8 mouse cellular contexts compared by ENCODE assay signal in genomic region chr8:95886647-95887577, GRCm38 (mm10). TPM values are rescaled to one million over a fixed set of nuclear protein-coding genes. Genes with fewer than 3 reads are reported as not detected.
A peak's percentile ranks its signal among the peaks of the same experiment; 100 is the strongest.
DNase-seq lines count a peak whose midpoint lies in the region; ATAC-seq and TF ChIP-seq lines count a peak whose summit lies in the region.

No protein-coding gene starts in this region.

- intact Hi-C loops in heart, adult 2 months (cut with DNase I): no loop called here

- peak overlapping the region; percentile 81 for H3K9ac ChIP-seq in heart, adult 2 months (ENCODE audit: low read depth, low read length)
- H3K9ac ChIP-seq in limb, embryonic 14.5 days (ENCODE audit: low read depth, low read length, severe bottlenecking): peak overlapping the region; percentile 70
- peak overlapping the region; percentile 84 for H3K9ac ChIP-seq in midbrain, postnatal 0 days (replicated peaks; ENCODE audit: low read length, poor library complexity, severe bottlenecking)
- H3K9ac ChIP-seq in stomach, postnatal 0 days (ENCODE audit: low read length): peak overlapping the region; percentile 74

- H3K36me3 ChIP-seq in heart, adult 2 months (ENCODE audit: control insufficient read depth, insufficient read depth, low read length): peaks cover 5% of the 10 kb centered on the region; the same call in 1 of the 2 replicates
- no peaks in the 10 kb centered on the region for H3K36me3 ChIP-seq in limb, embryonic 14.5 days (ENCODE audit: control insufficient read depth, insufficient read depth, low read length)
- no peaks in the 10 kb centered on the region for H3K36me3 ChIP-seq in midbrain, postnatal 0 days (ENCODE audit: insufficient read depth, low read length)
- H3K36me3 ChIP-seq in stomach, postnatal 0 days (ENCODE audit: control insufficient read depth, insufficient read depth, low read length): no peaks in the 10 kb centered on the region

- DNase-seq in thymus, postnatal 25 days: peak; percentile 1
- no peak for DNase-seq in thymus, postnatal 0 days (ENCODE audit: low spot score)
- peak; percentile 48 to 56 for DNase-seq in heart, adult 2 months
- peak; percentile 50 for DNase-seq in kidney, adult 11 months
- DNase-seq in limb, embryonic 14.5 days (ENCODE audit: low spot score): no peak
- no peak for DNase-seq in midbrain, postnatal 0 days (ENCODE audit: low spot score)
- DNase-seq in stomach, postnatal 0 days (ENCODE audit: low spot score): peak; percentile 21

- peak overlapping the region; percentile 87 for H3K4me3 ChIP-seq in heart, adult 2 months
- H3K4me3 ChIP-seq in limb, embryonic 14.5 days (replicated peaks; ENCODE audit: low read length): peak overlapping the region; percentile 89
- H3K4me3 ChIP-seq in midbrain, postnatal 0 days (ENCODE audit: low read depth, low read length): peak overlapping the region; percentile 79
- H3K4me3 ChIP-seq in stomach, postnatal 0 days (ENCODE audit: low read depth, low read length): peak overlapping the region; percentile 80

- H3K27me3 ChIP-seq in heart, adult 2 months (ENCODE audit: control insufficient read depth, insufficient read depth, low read length): no peaks in the 10 kb centered on the region
- H3K27me3 ChIP-seq in limb, embryonic 14.5 days (ENCODE audit: control insufficient read depth, insufficient read depth, low read length): no peaks in the 10 kb centered on the region
- no peaks in the 10 kb centered on the region for H3K27me3 ChIP-seq in midbrain, postnatal 0 days (ENCODE audit: insufficient read depth, low read length)
- H3K27me3 ChIP-seq in stomach, postnatal 0 days (ENCODE audit: control insufficient read depth, insufficient read depth, low read length): no peaks in the 10 kb centered on the region

- 42% methylated on average over 17 of the region's 17 CpGs for WGBS in heart, adult 2 months
- WGBS in limb, embryonic 14.5 days: 62% methylated on average over 17 of the region's 17 CpGs
- 73% methylated on average over 17 of the region's 17 CpGs for WGBS in midbrain, postnatal 0 days
- 56% methylated on average over 17 of the region's 17 CpGs for WGBS in stomach, postnatal 0 days

- TF ChIP-seq POLR2A in heart, adult 2 months (IDR thresholded peaks at IDR 0.05; ENCODE audit: insufficient read depth, low read depth, low read length): no peak
- no peak for TF ChIP-seq POLR2A in limb, embryonic 14.5 days (IDR thresholded peaks at IDR 0.05; ENCODE audit: borderline replicate concordance, extremely low read depth, insufficient read depth, insufficient read length)

- no peaks in the 10 kb centered on the region for H3K9me3 ChIP-seq in limb, embryonic 14.5 days (ENCODE audit: control insufficient read depth, low read length)
- no peaks in the 10 kb centered on the region for H3K9me3 ChIP-seq in midbrain, postnatal 0 days (ENCODE audit: low read length)
- H3K9me3 ChIP-seq in stomach, postnatal 0 days (ENCODE audit: control insufficient read depth, low read length): no peaks in the 10 kb centered on the region

- peak overlapping the region; percentile 94 for H3K27ac ChIP-seq in heart, adult 2 months
- no peak overlapping the region for H3K27ac ChIP-seq in limb, embryonic 14.5 days (replicated peaks; ENCODE audit: low read depth, low read length)
- peak overlapping the region; percentile 82 for H3K27ac ChIP-seq in midbrain, postnatal 0 days (ENCODE audit: low read depth, low read length)
- H3K27ac ChIP-seq in stomach, postnatal 0 days (replicated peaks): peak overlapping the region; percentile 49

- TF ChIP-seq CTCF in heart, adult 2 months (IDR thresholded peaks at IDR 0.05): no peak
- TF ChIP-seq CTCF in midbrain, postnatal 0 days (IDR thresholded peaks at IDR 0.05): no peak
- no peak for TF ChIP-seq CTCF in stomach, postnatal 0 days (IDR thresholded peaks at IDR 0.05; ENCODE audit: low read depth)

- no peaks in the 10 kb centered on the region; the same call in 1 of the 2 replicates for H3K4me1 ChIP-seq in heart, adult 2 months (ENCODE audit: control insufficient read depth, insufficient read depth, low read length)
- peaks cover 3% of the 10 kb centered on the region; the same call in 1 of the 2 replicates for H3K4me1 ChIP-seq in limb, embryonic 14.5 days (ENCODE audit: control insufficient read depth, insufficient read depth, low read length)
- H3K4me1 ChIP-seq in midbrain, postnatal 0 days (ENCODE audit: insufficient read depth, low read length): peaks cover 6% of the 10 kb centered on the region; the same call in 1 of the 2 replicates
- no peaks in the 10 kb centered on the region for H3K4me1 ChIP-seq in stomach, postnatal 0 days (replicated peaks; ENCODE audit: control insufficient read depth, insufficient read depth)

- peak; percentile 55 for ATAC-seq in common myeloid progenitor, adult 5-6 weeks (replicated peaks; ENCODE audit: low read depth, poor library complexity, severe bottlenecking)
- ATAC-seq in limb, embryonic 14.5 days (ENCODE audit: low FRiP score, low read depth): no peak
- ATAC-seq in midbrain, postnatal 0 days (ENCODE audit: low FRiP score): no peak
- ATAC-seq in stomach, postnatal 0 days (ENCODE audit: low FRiP score, low TSS enrichment): peak; percentile 20; the same call in 1 of the 2 replicates

- H3K79me2 ChIP-seq in heart, adult 2 months (replicated peaks; ENCODE audit: control insufficient read depth, insufficient read depth, low read length): peaks cover 2% of the 10 kb centered on the region; the same call in 1 of the 2 replicates

- peak overlapping the region; percentile 79 for H3K4me2 ChIP-seq in limb, embryonic 14.5 days (replicated peaks; ENCODE audit: low read depth, low read length, severe bottlenecking)
- H3K4me2 ChIP-seq in midbrain, postnatal 0 days (ENCODE audit: low read depth, low read length, poor library complexity, severe bottlenecking): peak overlapping the region; percentile 74
- H3K4me2 ChIP-seq in stomach, postnatal 0 days (replicated peaks; ENCODE audit: low read depth): peak overlapping the region; percentile 96

- no peak for TF ChIP-seq EP300 in heart, adult 2 months (IDR thresholded peaks at IDR 0.05; ENCODE audit: insufficient read depth, low read depth, low read length)
- TF ChIP-seq EP300 in stomach, postnatal 0 days (optimal IDR thresholded peaks at IDR 0.05): no peak

RNA-seq across cellular contexts. Expression of gene Got2, which starts 1.4 kb away (rescaled TPM):
- 121 and 125 TPM in 2 replicates for polyA plus RNA-seq in thymus, postnatal 0 days (2015; fragmentation: Nextera tagmentation; extraction: Ambion mirVana)
- 102 and 113 TPM in 2 replicates for total RNA-seq in common myeloid progenitor, adult 5-6 weeks (2017)
- 100 to 1,000 TPM; 663 to 774 TPM for total RNA-seq in heart, adult 2 months (2021)
- 732 and 838 TPM in 2 replicates for polyA plus RNA-seq in heart, adult 2 months (2012; rRNA removed)
- 96.4 and 101 TPM in 2 replicates for polyA plus RNA-seq in limb, embryonic 14.5 days (2012; rRNA removed)
- polyA plus RNA-seq in limb, embryonic 14.5 days (2014; fragmentation: Nextera tagmentation; extraction: Ambion mirVana): 60.0 and 60.2 TPM in 2 replicates
- 226 and 229 TPM in 2 replicates for total RNA-seq in midbrain, postnatal 0 days (2014; rRNA removed)
- polyA plus RNA-seq in midbrain, postnatal 0 days (2015; fragmentation: Nextera tagmentation; extraction: Ambion mirVana): 235 and 251 TPM in 2 replicates
- 95.8 and 101 TPM in 2 replicates for polyA plus RNA-seq in stomach, postnatal 0 days (2015; fragmentation: Nextera tagmentation; extraction: Ambion mirVana)

RNA-seq across cellular contexts. Expression of gene Slc38a7, which starts 33.6 kb away (rescaled TPM):
- 6.4 and 6.9 TPM in 2 replicates for polyA plus RNA-seq in thymus, postnatal 0 days (2015; fragmentation: Nextera tagmentation; extraction: Ambion mirVana)
- 1.4 and 2.9 TPM in 2 replicates for total RNA-seq in common myeloid progenitor, adult 5-6 weeks (2017)
- total RNA-seq in heart, adult 2 months (2021): 10 to 100 TPM; 10.6 to 10.8 TPM
- 17.0 and 19.3 TPM in 2 replicates for polyA plus RNA-seq in heart, adult 2 months (2012; rRNA removed)
- polyA plus RNA-seq in limb, embryonic 14.5 days (2012; rRNA removed): 16.8 and 24.6 TPM in 2 replicates
- polyA plus RNA-seq in limb, embryonic 14.5 days (2014; fragmentation: Nextera tagmentation; extraction: Ambion mirVana): 16.1 and 16.3 TPM in 2 replicates
- 33.4 and 36.6 TPM in 2 replicates for total RNA-seq in midbrain, postnatal 0 days (2014; rRNA removed)
- 23.8 and 27.4 TPM in 2 replicates for polyA plus RNA-seq in midbrain, postnatal 0 days (2015; fragmentation: Nextera tagmentation; extraction: Ambion mirVana)
- polyA plus RNA-seq in stomach, postnatal 0 days (2015; fragmentation: Nextera tagmentation; extraction: Ambion mirVana): 9.1 and 9.5 TPM in 2 replicates

Comparison
In these comparisons a context has a peak if more than half of its experiments do, and no peak if none do; other contexts are left out.
1. DNase-seq: peak in thymus, postnatal 25 days (single experiment), heart, adult 2 months (2 of 2), kidney, adult 11 months (single experiment) and stomach, postnatal 0 days (single experiment); none in thymus, postnatal 0 days (single experiment), limb, embryonic 14.5 days (single experiment) and midbrain, postnatal 0 days (single experiment).
2. ATAC-seq: peak in common myeloid progenitor, adult 5-6 weeks (single experiment) and stomach, postnatal 0 days (single experiment); none in limb, embryonic 14.5 days (single experiment) and midbrain, postnatal 0 days (single experiment).
3. Peak in every context shown above with its lines, with median percentiles within 50 percentile points of each other: H3K4me3 ChIP-seq, H3K9ac ChIP-seq and H3K4me2 ChIP-seq.